Mouse (Mus musculus) embryonic facial prominence, embryonic 13.5 days (tissue): ENCODE measurements around the gene Ablim1. TPM values are rescaled to one million over a fixed set of nuclear protein-coding genes. Genes with fewer than 3 reads are reported as not detected.

Source experiments
- ATAC-seq: fragments of 200-750 bp; cut with Nextera tagmentation; 2 replicates; pipeline ENCODE4 v1.8.0; 2017; ENCODE audit warnings: low read depth; ENCODE audit not compliant: insufficient number of reproducible peaks, insufficient read depth, low FRiP score, low TSS enrichment
- H3K27ac ChIP-seq: fragments of 300-500 bp; sonication (generic); 2 replicates; pipeline ENCODE4 v1.5.1; 2015; ENCODE audit warnings: moderate library complexity, mild to moderate bottlenecking, inconsistent platforms
- H3K27me3 ChIP-seq: fragments of 300-500 bp; sonication (generic); 2 replicates; pipeline ENCODE4 v1.6.1; 2015; ENCODE audit warnings: mild to moderate bottlenecking, inconsistent platforms
- H3K36me3 ChIP-seq: fragments of 300-500 bp; sonication (generic); 2 replicates; pipeline ENCODE4 v1.6.1; 2015; ENCODE audit warnings: mild to moderate bottlenecking, inconsistent platforms
- H3K4me1 ChIP-seq: fragments of 300-500 bp; sonication (generic); 2 replicates; pipeline ENCODE4 v1.6.1; 2015; ENCODE audit warnings: inconsistent platforms
- H3K4me2 ChIP-seq: fragments of 300-500 bp; sonication (generic); 2 replicates; pipeline ENCODE4 v1.6.1; 2015; ENCODE audit warnings: moderate library complexity, mild to moderate bottlenecking, inconsistent platforms
- H3K4me3 ChIP-seq: fragments of 300-500 bp; sonication (generic); 2 replicates; pipeline ENCODE4 v1.5.1; 2015; ENCODE audit warnings: mild to moderate bottlenecking, inconsistent platforms
- H3K9ac ChIP-seq: fragments of 300-500 bp; sonication (generic); 2 replicates; pipeline ENCODE4 v1.6.1; 2015; ENCODE audit warnings: mild to moderate bottlenecking, inconsistent platforms
- H3K9me3 ChIP-seq: fragments of 300-500 bp; sonication (generic); 2 replicates; pipeline ENCODE4 v1.6.1; 2016; ENCODE audit warnings: inconsistent platforms
- WGBS: fragments of 180-500 bp; shearing (Covaris S2); methylation state at CpG from one replicate; pipeline ENCODE4 v1.1.7; 2015; ENCODE audit warnings: mixed read lengths; 5-methylcytosine and 5-hydroxymethylcytosine counted together
- polyA plus RNA-seq: library from polyadenylated mRNA; unstranded; fragments of >200 nt; fragmentation: Nextera tagmentation; extraction: Ambion mirVana; gene quantifications from 2 replicates; pipeline ENCODE4 v1.2.1, GENCODE M21; 2015

Ablim1 gene
- polyA plus RNA-seq, 1 experiment from 2014 or later = 33.3 TPM

DNA sequence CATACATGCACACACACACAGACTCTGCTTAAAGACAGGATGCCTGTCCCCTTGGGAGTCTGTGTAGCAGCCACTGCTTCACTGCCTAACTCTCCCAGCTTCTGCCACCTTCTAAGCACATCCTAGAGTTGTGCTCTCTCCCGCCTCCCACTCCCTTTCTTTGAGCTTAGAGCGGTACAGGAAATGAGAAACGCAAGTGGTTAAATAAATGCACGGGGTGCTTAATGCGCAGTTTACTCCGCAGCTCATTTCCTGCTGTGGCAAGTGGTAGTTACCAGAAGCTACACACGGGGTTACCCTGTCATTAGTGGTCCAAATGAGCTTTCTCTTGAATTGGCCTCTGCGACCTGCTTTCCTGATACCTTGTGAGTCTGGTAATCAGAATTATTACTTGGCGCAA is 134.4 kb downstream of the Ablim1 start:
- H3K9ac ChIP-seq = no peak overlapping the region
- no peak for ATAC-seq
- H3K27me3 ChIP-seq = no peaks in the 10 kb centered on the region
- no peaks in the 10 kb centered on the region for H3K36me3 ChIP-seq
- H3K4me3 ChIP-seq = no peak overlapping the region
- H3K27ac ChIP-seq = no peak overlapping the region
- H3K4me1 ChIP-seq = peaks cover 19% of the 10 kb centered on the region
- no peak overlapping the region for H3K4me2 ChIP-seq
- no peaks in the 10 kb centered on the region for H3K9me3 ChIP-seq
- 54% methylated on average over 9 of the region's 9 CpGs for WGBS

DNA sequence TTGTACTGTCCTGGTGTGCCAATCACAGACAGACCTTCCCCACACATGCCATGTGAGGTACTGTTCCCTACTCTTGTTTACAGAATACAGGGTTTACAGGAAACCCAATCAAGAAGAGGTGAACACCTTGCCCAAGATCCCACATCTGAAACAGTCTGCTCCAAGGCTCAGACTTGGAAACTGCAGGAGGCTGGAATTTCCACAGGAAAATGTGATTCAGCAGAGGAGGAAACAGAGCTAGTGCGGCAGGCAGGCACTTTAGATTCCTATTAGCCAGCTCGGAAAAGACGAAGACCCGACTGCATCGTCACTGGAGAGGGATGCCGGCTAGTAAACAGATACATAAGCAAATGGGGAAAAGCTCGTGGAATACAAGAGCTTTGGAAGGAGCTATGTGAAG is 135.4 kb downstream of the Ablim1 start:
- Histone ChIP-seq H3K27me3 (no peaks in the 10 kb centered on the region), H3K4me2 (no peak overlapping the region), H3K4me3 (no peak overlapping the region), H3K9ac (no peak overlapping the region), H3K27ac (no peak overlapping the region), H3K4me1 (peaks cover 30% of the 10 kb centered on the region), H3K9me3 (no peaks in the 10 kb centered on the region), H3K36me3 (no peaks in the 10 kb centered on the region)
- ATAC-seq = no peak
- WGBS = 72% methylated on average over 7 of the region's 7 CpGs

DNA sequence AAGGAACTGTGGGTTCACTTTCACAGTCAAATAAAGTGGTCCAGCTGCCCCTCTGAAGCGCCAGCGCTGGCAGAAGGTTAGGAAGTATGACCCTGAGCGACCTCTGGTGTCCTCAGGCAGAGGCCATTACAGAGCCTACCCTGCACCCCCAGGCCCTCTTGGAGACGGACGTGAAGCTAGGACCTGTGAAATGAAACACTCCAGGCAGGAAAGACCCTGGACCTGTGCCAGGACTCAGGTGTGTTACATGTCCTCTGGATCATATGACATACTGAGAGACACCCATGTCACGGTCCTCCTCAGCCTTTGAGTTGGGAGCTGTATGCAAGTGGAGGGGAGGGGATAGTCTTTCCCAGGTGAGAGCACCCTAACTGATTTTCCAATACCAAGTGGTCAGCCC is 137.4 kb downstream of the Ablim1 start:
- no peak overlapping the region for H3K9ac ChIP-seq
- H3K4me2 ChIP-seq = no peak overlapping the region
- no peaks in the 10 kb centered on the region for H3K27me3 ChIP-seq
- peaks cover 36% of the 10 kb centered on the region for H3K4me1 ChIP-seq
- H3K36me3 ChIP-seq = no peaks in the 10 kb centered on the region
- no peak for ATAC-seq
- H3K9me3 ChIP-seq = no peaks in the 10 kb centered on the region
- WGBS = 41% methylated on average over 6 of the region's 6 CpGs
- H3K4me3 ChIP-seq = no peak overlapping the region
- H3K27ac ChIP-seq = no peak overlapping the region

DNA sequence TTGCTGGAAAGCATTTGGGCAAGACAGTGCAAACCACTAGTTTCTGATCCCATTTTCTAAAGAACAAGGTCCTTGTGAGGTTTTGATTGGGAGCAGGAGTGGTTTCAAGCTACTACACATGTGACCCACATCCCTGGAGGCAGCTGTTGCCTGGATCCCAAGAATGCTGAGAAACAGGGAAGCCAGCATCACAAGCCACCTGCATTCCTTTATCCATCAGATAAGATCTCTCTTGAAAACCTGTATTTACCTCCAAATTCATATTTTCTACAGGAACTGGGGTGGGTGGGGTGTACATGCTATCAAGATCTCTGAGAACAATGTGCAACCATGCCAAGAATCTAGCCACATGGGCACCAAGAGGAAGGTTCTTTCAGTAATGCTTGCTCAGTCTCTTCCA is 139.6 kb downstream of the Ablim1 start:
- no peaks in the 10 kb centered on the region for H3K9me3 ChIP-seq
- H3K36me3 ChIP-seq = no peaks in the 10 kb centered on the region
- no peak overlapping the region; the same call in 1 of the 2 replicates for H3K27ac ChIP-seq
- 0 out of 2 replicates have a peak, but pooled peaks cover 2% of the 10 kb centered on the region for H3K27me3 ChIP-seq
- no peak overlapping the region for H3K4me3 ChIP-seq
- no peak overlapping the region for H3K4me2 ChIP-seq
- ATAC-seq = no peak
- H3K4me1 ChIP-seq = peaks cover 28% of the 10 kb centered on the region
- H3K9ac ChIP-seq = no peak overlapping the region

DNA sequence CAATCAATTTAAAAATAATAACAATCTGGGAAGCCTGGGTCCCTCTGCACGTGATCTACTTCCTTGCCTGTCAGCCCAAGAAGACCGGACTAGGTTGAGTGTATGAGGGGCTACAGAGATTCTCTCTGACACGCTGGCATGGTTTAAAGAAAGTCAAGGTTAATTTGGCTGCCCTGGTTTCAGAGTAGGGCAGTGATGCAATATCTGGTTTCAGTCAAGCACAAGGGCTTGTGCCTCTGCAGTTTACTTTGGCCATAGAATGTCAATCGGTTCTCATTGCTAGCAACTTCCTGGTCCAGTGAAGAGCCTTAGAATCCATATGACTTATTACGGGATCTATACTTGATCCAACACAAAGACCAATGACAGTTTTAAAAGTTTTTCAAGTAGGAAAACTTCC is 140.2 kb downstream of the Ablim1 start:
- Histone ChIP-seq H3K4me2 (no peak overlapping the region), H3K27ac (no peak overlapping the region; the same call in 1 of the 2 replicates), H3K4me3 (no peak overlapping the region), H3K9me3 (no peaks in the 10 kb centered on the region), H3K9ac (no peak overlapping the region), H3K36me3 (no peaks in the 10 kb centered on the region), H3K27me3 (0 out of 2 replicates have a peak, but pooled peaks cover 2% of the 10 kb centered on the region), H3K4me1 (peaks cover 25% of the 10 kb centered on the region)
- 61% methylated on average over 5 of the region's 5 CpGs for WGBS
- no peak for ATAC-seq

DNA sequence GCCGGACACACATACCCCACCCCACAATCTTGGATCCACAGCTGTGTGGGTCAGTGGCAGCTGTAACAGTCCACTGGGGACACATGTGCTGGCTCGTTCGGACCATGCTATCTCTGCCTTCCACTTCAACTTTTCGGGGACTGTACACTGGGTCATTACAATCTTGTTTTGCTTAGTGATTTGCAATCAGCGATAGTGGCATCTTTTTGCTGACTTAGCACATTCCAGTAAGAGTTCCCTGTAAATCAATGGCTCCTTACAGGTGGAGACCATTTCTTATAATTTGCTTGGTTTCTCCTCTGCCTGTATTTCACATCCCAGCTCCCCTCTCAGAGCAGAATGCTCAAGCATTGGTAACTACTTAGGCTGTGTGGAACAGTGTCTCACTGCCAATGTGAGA is 140.7 kb downstream of the Ablim1 start:
- H3K4me1 ChIP-seq = peaks cover 23% of the 10 kb centered on the region
- ATAC-seq = no peak
- 0 out of 2 replicates have a peak, but pooled peaks cover 2% of the 10 kb centered on the region for H3K27me3 ChIP-seq
- H3K9ac ChIP-seq = no peak overlapping the region
- no peak overlapping the region for H3K27ac ChIP-seq
- WGBS = 71% methylated on average over 5 of the region's 5 CpGs
- H3K4me2 ChIP-seq = no peak overlapping the region
- no peak overlapping the region for H3K4me3 ChIP-seq
- no peaks in the 10 kb centered on the region for H3K36me3 ChIP-seq
- no peaks in the 10 kb centered on the region for H3K9me3 ChIP-seq

- Histone ChIP-seq H3K27ac (no peak overlapping the region), H3K9me3 (no peaks in the 10 kb centered on the region), H3K9ac (no peak overlapping the region), H3K4me3 (no peak overlapping the region), H3K4me1 (peaks cover 21% of the 10 kb centered on the region), H3K36me3 (no peaks in the 10 kb centered on the region), H3K27me3 (0 out of 2 replicates have a peak, but pooled peaks cover 2% of the 10 kb centered on the region), H3K4me2 (no peak overlapping the region)
- ATAC-seq = no peak
- WGBS = 80% methylated on average over 5 of the region's 5 CpGs
These were observed 142.4 kb downstream of the Ablim1 start for GRCm38 (mm10) chr19:57172321-57172720.

DNA sequence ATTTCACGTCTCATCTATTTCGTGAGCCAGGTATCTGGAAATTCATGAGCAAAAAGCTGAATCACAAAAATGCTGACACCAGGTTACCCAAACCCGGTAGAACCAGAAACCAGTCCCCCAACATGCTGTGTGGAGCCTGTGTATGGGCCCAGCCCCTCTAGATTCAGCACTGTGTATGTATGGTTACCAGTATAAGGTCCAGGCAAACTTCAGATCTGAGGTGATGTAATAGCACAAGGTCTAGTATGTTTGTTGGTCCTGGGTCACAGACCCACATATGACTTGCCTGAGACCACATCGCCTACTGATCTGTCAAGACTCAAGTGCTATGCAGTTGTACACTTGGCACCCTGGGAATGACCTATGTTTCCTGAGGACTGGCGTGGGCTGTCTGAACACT is 143.8 kb downstream of the Ablim1 start:
- Histone ChIP-seq H3K9me3 (no peaks in the 10 kb centered on the region), H3K4me1 (peaks cover 18% of the 10 kb centered on the region), H3K9ac (no peak overlapping the region), H3K4me2 (no peak overlapping the region), H3K36me3 (no peaks in the 10 kb centered on the region), H3K4me3 (no peak overlapping the region), H3K27me3 (0 out of 2 replicates have a peak, but pooled peaks cover 2% of the 10 kb centered on the region), H3K27ac (no peak overlapping the region)
- WGBS = 78% methylated on average over 5 of the region's 5 CpGs
- no peak for ATAC-seq

DNA sequence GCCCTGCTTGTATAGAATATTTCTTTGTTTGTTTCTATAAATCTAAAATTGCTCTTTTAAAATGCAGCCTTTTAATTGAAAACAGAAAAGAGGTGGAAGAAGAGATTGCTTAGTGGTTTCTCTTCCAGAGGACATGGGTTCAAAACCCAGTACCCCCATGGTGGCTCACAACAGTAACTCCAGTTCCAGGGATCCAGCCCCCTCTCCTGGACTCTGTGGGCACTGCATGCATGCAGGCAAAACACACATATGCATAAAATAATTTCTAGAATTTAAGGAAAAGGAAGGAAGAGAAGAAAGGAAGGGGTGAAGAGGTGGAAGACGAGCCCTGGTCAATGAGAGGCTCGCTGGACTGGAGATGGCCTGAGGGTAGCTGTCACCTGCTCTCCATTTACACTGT is 145.2 kb downstream of the Ablim1 start:
- no peak for ATAC-seq
- Histone ChIP-seq H3K4me3 (no peak overlapping the region), H3K9me3 (no peaks in the 10 kb centered on the region), H3K27me3 (0 out of 2 replicates have a peak, but pooled peaks cover 2% of the 10 kb centered on the region), H3K4me1 (peaks cover 8% of the 10 kb centered on the region), H3K27ac (no peak overlapping the region), H3K36me3 (no peaks in the 10 kb centered on the region), H3K4me2 (no peak overlapping the region), H3K9ac (no peak overlapping the region)
- 49% methylated on average over 2 of the region's 2 CpGs for WGBS

- H3K4me3 ChIP-seq = no peak overlapping the region
- no peaks in the 10 kb centered on the region for H3K9me3 ChIP-seq
- no peak for ATAC-seq
- 84% methylated on average over 5 of the region's 5 CpGs for WGBS
- H3K27me3 ChIP-seq = 0 out of 2 replicates have a peak, but pooled peaks cover 2% of the 10 kb centered on the region
- no peak overlapping the region for H3K27ac ChIP-seq
- H3K4me1 ChIP-seq = no peaks in the 10 kb centered on the region
- no peak overlapping the region for H3K9ac ChIP-seq
- H3K36me3 ChIP-seq = no peaks in the 10 kb centered on the region
- H3K4me2 ChIP-seq = no peak overlapping the region
These were observed 147.0 kb downstream of the Ablim1 start for GRCm38 (mm10) chr19:57167721-57168120.

DNA sequence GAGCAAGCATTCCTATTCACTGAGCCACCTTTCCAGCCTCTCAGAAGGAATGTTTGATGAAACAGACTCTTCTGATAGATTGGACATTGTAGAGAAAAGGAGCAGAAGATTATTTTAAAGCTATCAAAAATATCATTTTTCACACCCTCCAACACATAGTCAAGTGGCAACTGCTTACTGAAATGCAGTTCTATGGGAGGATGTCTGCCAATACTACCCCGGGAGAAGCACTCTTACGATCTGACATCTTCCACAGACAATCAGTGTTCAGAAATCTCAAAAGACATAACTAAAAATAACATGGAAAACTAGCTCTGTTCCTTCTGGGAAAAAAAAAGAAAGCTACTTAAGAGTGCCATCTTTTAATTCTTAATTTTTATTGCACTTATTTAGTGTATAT is 149.8 kb downstream of the Ablim1 start:
- no peak for ATAC-seq
- Histone ChIP-seq H3K27me3 (no peaks in the 10 kb centered on the region), H3K4me2 (no peak overlapping the region), H3K36me3 (no peaks in the 10 kb centered on the region), H3K4me1 (no peaks in the 10 kb centered on the region), H3K4me3 (no peak overlapping the region), H3K9ac (no peak overlapping the region), H3K9me3 (no peaks in the 10 kb centered on the region), H3K27ac (no peak overlapping the region)
- WGBS = 86% methylated on average over 2 of the region's 2 CpGs

- WGBS = 84% methylated on average over 13 of the region's 13 CpGs
- Histone ChIP-seq H3K27me3 (no peaks in the 10 kb centered on the region), H3K36me3 (no peaks in the 10 kb centered on the region), H3K27ac (no peak overlapping the region), H3K9ac (no peak overlapping the region), H3K4me3 (no peak overlapping the region), H3K4me2 (no peak overlapping the region), H3K9me3 (no peaks in the 10 kb centered on the region), H3K4me1 (no peaks in the 10 kb centered on the region)
- no peak for ATAC-seq
These were observed 151.4 kb downstream of the Ablim1 start for GRCm38 (mm10) chr19:57163315-57163714.
